Mouse (Mus musculus): Measurements from ENCODE around the gene Bbof1.

Gene Bbof1

DNA sequence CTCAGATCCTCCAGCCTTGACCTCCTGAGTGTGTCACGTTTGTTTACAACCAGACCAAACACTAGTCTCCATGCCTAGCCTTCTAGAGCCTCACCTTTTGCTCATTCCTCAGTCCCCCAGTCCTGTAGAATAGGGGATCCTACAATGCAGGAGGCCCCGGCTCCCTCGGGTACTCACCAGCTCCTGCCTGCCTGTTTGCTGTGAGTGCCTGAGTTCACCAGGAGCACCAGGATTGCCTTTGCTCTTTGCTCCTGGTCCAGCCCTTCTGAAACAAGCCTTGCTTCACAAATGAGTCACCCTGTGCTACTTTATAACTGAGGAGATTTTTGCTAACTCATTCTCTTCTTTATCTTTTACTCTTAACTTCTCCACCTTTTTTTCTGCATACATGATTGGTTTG lies 8.2 kb upstream of the Bbof1 start:
- no peak for DNase-seq

DNA sequence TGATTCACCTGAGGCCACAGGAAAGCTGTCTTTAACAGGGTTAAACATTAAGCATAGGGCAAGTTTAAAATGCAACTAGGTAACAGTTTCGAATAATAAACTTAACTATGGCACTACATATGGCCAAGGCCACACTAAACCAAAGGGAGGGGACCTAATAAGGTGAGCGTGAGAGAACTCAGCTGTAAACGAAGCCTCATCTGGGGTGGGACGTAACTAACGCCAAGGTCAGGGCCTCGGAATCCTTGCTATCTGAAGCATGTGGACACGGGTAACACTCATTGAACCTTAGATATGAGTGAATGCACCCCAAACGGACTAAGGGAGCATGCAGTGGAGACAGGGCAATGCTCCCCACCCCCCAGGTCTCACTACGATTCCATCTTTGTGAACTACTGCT lies 5.9 kb upstream of the Bbof1 start:
- no peak for DNase-seq

DNA sequence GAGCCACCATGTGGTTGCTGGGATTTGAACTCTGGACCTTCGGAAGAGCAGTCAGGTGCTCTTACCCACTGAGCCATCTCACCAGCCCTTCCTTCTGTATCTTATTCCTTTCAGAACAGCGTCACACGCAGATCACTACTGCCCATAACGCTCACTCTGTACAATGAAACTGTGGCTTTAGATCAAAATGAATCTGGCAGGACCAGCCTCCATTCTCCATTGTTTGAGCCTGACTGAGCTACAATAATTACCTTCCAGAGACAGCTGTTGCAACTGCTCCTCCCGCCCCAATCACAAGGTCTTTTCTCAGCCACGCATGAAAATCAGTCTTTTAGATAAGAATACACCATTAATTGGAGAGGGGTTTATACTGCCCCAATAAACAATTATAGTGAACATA lies 4.3 kb upstream of the Bbof1 start:
- no peak for DNase-seq

DNA sequence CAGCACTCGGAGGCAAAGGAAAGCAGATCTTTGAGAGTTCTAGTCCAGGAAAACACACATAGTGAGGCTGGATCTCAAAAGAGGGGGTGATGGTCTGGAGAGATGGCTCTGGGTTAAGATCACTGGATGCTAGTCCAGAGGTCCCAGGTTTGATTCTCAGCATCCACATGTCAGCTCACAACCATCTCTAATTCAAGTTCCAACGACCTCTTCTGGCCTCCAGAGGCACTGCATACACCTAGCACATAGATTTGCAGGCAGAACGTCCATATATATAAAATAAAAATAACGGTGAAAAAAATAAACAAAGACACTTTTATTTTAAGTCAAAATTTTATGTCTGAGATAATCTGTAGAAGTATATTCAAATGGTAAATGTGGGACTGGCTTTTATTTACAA lies 1.6 kb upstream of the Bbof1 start:
- DNase-seq: no peak

DNA sequence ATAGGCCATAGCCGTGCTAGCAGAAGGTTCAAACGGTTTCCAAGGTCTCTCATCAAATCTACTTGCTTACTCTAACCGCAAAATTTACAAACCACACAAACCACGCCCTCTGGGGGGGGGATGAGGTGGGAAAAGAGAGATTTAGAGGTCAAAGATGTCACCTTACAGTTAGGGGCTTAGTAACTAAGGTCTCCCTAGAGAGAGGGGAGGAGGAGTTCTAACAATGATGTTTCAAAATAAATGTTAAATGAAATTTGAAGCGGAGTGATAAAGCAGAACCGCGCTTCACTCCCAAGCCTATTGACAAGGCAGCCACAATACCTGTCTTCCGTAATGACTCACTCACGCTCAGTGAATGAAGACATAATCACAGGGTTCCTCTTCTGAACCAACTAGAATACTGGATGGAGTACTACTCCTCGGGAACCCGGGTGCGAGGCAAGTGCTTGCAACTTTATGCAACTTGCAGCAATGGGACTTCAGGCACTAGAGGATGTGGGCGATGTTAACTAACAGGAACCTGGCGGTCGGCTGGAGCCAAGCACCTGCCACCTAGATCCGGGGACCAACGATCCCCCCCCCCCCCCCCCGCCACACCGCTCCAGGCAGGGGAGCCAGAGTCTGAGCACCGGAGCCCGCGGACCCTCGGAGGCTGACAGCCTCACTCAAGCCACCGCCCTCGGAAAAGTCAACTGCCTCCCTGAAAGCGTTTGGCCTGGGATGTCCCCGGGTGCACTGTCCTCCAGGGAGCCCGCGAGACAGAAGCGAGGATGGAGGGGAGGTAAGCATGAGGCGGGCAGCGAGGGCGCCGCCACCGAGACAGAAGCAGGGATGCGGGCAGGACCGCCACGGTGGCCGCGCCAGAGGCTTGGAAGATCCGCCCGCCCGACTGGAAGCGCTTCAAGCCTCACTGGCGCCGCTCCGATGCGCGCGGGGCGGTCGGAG lies 725 bp upstream of the Bbof1 start:
- DNase-seq: peak; percentile 35

DNA sequence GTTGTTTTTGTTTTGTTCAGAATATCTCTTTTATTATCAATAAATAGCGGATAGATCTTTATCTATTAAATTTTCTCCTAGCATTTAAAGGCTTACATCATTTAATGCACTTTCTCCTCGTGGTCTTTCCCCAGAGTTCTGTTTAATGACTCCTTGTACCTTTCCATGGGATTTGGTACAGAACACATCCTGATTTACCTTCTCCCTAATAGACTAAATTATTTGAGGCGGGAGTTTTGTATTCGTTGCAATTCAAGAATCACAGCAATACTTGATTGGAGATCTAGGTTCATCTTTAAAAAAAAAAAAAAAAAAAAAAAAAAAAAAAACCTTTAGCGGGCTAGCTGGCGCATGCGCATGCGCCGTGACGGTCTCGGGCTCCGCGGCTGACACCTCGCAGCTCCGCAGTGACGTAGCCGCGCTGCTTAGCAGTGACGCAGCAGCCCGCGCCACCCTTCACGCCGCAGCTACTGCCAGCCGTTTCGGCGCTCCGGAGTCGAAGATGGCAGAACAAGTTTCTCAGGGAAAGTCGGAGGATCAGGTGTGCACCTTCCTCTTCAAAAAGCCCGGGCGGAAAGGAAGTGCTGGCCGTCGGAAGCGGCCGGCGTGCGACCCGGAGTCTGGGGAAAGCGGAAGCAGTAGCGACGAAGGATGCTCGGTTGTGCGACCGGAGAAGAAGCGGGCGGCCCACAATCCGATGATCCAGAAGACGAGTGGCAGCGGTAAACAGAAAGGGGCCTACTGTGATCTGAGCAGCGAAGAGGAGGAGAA lies 8.1 kb downstream of the Bbof1 start, which contains the start of gene Rnf113a2:
TSS of gene Rnf113a2 (plus strand) at position 363 of the 771 bp plus-strand sequence.
- peak; percentile 88 for DNase-seq

GRCm38 (mm10) chr12:84417605-84417922 lies 8.7 kb downstream of the Bbof1 start:
- DNase-seq: no peak

DNA sequence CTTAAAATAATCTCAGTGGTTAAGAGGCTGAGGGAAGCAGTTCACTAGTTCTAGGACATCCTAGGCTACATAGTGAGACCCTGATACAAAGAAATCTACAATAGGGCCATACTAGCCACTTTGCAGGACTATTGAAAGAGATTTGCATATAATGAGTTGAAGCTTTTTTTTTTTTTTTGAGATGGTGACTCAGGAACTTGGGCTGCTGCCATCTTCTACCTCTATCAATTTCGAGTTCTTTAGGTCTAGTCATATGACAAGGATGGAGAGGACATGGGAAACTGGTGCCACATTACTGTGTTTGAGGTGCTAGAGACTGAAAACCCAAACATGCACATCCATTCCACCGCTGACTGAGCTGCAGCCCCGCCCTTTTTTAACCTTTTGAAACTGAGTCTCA lies 15.1 kb downstream of the Bbof1 start:
- DNase-seq: no peak

DNA sequence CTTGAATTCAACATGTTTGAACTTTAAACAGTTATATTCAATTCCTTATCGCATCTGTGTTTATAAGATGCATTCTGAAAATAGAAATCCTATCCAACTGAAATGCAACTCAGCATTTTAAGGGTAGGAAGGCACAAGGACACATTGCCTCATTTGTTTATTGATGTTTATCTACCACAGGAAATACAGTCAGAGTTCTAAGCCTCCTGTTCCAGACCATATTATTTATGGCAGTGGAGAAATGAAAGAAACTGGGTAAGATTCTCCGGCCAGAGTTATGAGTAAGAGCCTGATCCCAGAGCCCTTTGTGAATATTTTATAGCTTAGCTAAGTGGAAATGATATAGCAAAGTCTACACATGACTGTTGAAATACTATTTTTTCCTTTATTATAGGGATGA lies 21.0 kb downstream of the Bbof1 start:
- DNase-seq: no peak

- no peak for DNase-seq
Observed at GRCm38 (mm10) chr12:84438697-84439096, 29.8 kb downstream of the Bbof1 start.

- DNase-seq: no peak
Observed at GRCm38 (mm10) chr12:84442526-84442925, 33.7 kb downstream of the Bbof1 start.

DNA sequence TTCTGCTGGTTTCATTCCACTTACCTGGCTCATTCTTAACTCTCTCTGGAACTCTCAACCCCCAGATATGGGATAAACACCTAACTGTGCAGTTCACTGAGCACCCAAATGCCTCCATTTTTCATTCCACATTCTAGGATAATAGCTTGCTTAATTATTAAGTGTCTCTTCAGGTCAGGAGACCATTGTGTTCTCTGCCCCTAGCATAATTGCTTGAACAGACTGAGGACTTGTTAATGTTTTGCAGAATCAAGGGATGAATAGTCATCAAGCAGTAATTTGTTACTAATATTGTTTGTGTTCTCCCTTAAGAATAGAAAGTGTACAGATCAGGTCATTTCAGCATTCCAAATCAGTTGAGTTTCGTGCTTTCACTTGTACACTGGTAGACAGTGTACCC lies 38.5 kb downstream of the Bbof1 start:
- DNase-seq: no peak

DNA sequence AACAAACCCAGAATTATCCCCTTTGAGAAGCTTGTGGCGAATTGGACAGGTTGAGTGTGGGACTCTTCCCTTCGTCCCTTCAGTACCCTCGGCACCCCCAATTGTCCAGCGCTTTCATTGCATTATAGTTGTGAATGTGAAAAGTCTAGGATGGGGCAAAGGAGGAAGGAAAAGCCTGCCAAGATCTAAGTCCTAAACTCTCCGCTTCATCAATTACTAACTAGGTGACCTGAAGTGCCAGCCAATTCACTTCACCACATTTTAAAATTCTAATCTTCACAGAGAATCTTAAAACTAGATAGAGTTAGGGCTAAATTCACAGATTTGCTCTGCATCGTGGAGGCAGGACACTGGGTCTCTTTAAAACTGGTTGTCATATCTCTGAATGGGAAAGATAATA lies 39.3 kb downstream of the Bbof1 start:
- DNase-seq: no peak

DNA sequence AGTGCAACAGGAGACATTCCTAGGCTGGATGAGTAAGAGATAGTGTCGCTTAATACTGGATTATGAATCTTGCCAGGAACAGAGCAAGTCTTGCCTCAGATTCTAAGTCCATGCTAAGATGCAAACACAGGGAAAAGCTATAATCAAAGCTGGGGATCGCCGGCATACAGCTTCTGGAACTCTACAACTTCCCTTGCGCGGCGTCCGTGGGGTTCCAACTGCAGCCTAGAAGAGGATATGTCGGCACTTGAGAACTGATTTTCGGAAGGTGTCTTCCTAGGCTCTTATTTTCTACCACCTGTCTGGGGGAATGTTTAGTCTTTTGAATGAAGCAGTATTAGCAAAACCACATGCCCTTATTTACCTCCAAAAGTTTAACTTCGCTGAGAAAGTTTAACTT lies 41.0 kb downstream of the Bbof1 start:
- DNase-seq: peak; percentile 2

DNA sequence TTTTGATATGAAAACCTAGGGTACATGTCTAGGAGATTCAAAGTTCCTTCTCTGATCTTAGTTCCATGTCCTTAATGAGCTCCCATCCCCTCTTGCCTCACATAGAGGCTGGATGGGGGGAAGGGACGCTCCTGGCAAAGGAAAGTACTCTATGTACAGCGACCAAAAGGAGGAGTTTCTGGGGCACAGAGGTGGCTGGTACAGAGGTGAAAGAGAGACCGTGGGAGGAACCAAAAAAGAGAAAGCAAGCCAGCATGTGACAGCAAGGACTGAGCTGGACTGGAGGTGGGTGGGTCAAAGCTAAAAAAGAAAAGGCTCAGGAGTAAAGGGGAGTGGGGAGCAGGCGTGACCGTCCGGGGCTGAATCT lies 41.5 kb downstream of the Bbof1 start:
- DNase-seq: peak; percentile 59

DNA sequence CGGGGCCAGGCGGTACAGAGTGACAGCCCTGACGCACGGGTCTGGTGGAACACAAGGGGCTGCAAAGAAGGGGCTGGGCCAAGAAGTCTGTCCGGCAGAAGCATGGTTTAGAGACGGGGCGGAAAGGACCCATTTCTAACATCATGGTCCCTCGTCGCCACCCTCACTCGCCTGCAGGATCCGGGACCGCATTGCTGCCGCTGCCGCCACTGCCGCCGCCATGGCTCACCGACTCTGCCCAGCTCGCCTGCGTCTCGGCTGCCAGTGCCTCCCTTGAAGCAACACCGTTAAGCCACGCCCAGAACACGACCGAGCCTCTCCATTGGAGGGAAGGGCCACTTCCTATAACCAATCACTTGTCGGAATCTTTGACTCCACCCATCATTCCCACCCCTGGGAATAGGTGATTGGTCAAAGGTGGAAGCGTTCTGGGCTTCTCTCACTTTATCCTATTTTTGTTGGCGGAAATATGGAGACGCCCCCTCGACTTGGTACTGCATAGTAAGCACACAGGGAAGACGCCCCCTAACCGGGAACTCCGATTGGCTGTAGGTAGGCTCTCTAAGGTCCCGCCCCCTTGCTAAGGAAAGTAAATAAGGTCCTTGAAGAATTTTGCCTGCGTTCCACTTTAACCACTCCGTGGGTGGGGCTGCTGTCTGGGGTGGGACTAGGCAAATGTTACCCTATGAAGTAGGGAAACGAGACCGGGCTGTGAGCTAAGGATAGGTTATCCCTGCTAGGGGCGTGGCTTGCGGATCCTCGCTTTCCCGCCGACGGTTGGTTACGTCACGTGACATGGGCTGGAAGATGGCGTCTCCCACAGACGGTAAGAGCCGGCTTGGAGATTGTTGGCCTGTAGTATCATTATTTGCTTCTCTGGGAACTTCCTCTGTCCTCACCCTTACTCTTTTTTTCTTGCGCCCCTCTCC lies 42.1 kb downstream of the Bbof1 start, which contains the start of the genes Aldh6a1 and Lin52:
TSS of gene Aldh6a1 (minus strand) at position 287 of the 929 bp plus-strand sequence.
TSS of gene Lin52 (plus strand) at position 705 of the 929 bp plus-strand sequence.
- DNase-seq: peak; percentile 99

GRCm38 (mm10) chr12:84451801-84452200 lies 42.9 kb downstream of the Bbof1 start:
- DNase-seq: peak; percentile 10

- no peak for DNase-seq
Observed at GRCm38 (mm10) chr12:84456911-84457310, 48.0 kb downstream of the Bbof1 start.

- peak; percentile 8 for DNase-seq
Observed at GRCm38 (mm10) chr12:84459845-84460244, 51.0 kb downstream of the Bbof1 start.

GRCm38 (mm10) chr12:84461416-84461815 lies 52.5 kb downstream of the Bbof1 start:
- no peak for DNase-seq

- DNase-seq: no peak
Observed at GRCm38 (mm10) chr12:84462856-84463255, 54.0 kb downstream of the Bbof1 start.

DNA sequence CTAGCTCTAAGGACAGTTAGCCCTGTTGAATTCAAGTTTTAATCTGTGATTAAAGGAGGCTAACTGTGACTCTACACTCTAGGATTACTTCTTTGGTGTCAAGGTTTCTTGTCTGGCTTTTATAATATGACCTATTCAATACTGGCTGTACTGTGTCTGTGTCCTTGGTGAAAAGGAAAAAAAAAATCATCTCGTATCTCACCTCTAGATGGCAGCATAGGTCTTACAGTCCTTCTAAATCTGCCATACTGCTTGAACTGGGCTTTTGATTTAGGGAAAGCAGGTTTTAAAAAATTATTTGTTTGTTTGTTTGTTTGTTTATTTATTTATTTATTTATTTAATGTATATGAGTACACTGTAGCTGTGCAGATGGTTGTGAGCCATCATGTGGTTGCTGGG lies 59.8 kb downstream of the Bbof1 start:
- DNase-seq: peak; percentile 46

- peak; percentile 18 for DNase-seq
Observed at GRCm38 (mm10) chr12:84478937-84479336, 70.1 kb downstream of the Bbof1 start.
